Mouse (Mus musculus) liver, postnatal 0 days (tissue): ENCODE results near the gene Elf2. TPM values are rescaled to one million over a fixed set of nuclear protein-coding genes. Genes with fewer than 3 reads are reported as not detected.

Source experiments
- ATAC-seq: fragments of 200-750 bp; cut with Nextera tagmentation; 2 replicates; pipeline ENCODE4 v1.8.0; 2017; ENCODE audit warnings: mild to moderate bottlenecking, moderate library complexity
- DNase-seq: peaks from one replicate; pipeline ENCODE4 v3.0.0-alpha.2; 2016
- H3K27ac ChIP-seq: fragments of 300-500 bp; sonication (generic); 2 replicates; pipeline ENCODE4 v1.5.1; 2014; ENCODE audit warnings: antibody characterized with exemption, moderate library complexity, mild to moderate bottlenecking, low read depth
- H3K27me3 ChIP-seq: fragments of 300-500 bp; sonication (generic); 2 replicates; pipeline ENCODE4 v1.6.1; 2014; ENCODE audit warnings: low read length, control low read depth, mixed read lengths; ENCODE audit not compliant: insufficient read depth
- H3K36me3 ChIP-seq: fragments of 300-500 bp; sonication (generic); replicated peaks from 2 replicates; pipeline ENCODE4 v1.6.1; 2014; ENCODE audit warnings: mild to moderate bottlenecking, control low read depth, low read length, moderate library complexity, mixed read lengths; ENCODE audit not compliant: insufficient read depth
- H3K4me1 ChIP-seq: fragments of 300-500 bp; sonication (generic); 2 replicates; pipeline ENCODE4 v1.6.1; 2014; ENCODE audit warnings: antibody characterized with exemption, mild to moderate bottlenecking, control low read depth; ENCODE audit not compliant: insufficient read depth
- H3K4me2 ChIP-seq: fragments of 300-500 bp; sonication (generic); 2 replicates; pipeline ENCODE4 v1.6.1; 2014; ENCODE audit warnings: low read depth, mild to moderate bottlenecking, low read length, moderate library complexity, mixed read lengths
- H3K4me3 ChIP-seq: fragments of 300-500 bp; sonication (generic); 2 replicates; pipeline ENCODE4 v1.5.1; 2014; ENCODE audit warnings: low read depth, low read length
- H3K9ac ChIP-seq: fragments of 300-500 bp; sonication (generic); replicated peaks from 2 replicates; pipeline ENCODE4 v1.6.1; 2014; ENCODE audit warnings: mild to moderate bottlenecking, moderate library complexity
- H3K9me3 ChIP-seq: fragments of 300-500 bp; sonication (generic); 2 replicates; pipeline ENCODE4 v1.6.1; 2016; ENCODE audit warnings: mild to moderate bottlenecking, control low read depth, low read length, mixed read lengths
- CTCF ChIP-seq: sonication (generic); IDR thresholded peaks from 2 replicates; pipeline ENCODE4 v1.5.1; 2016; ENCODE audit warnings: antibody characterized with exemption, low read depth
- EP300 ChIP-seq: IDR thresholded peaks from 2 replicates; pipeline ENCODE4 v1.6.1; 2016; ENCODE audit warnings: antibody characterized with exemption, low read depth, mild to moderate bottlenecking
- WGBS: fragments of 180-500 bp; shearing (Covaris S2); extraction: QIAGEN DNeasy Blood & Tissue Kit; methylation state at CpG from one replicate; pipeline ENCODE4 v1.1.7; 2014; ENCODE audit not compliant: insufficient replicate concordance; 5-methylcytosine and 5-hydroxymethylcytosine counted together
- microRNA-seq: library from miRNA; unstranded; fragments of <30 nt; microRNA quantifications from one replicate; pipeline ENCODE4, GENCODE M21; 2016
- polyA plus RNA-seq: library from polyadenylated mRNA; unstranded; fragments of >200 nt; fragmentation: Nextera tagmentation; extraction: Ambion mirVana; gene quantifications from 2 replicates; pipeline ENCODE4 v1.2.1, GENCODE M21; 2015

Gene Elf2
- polyA plus RNA-seq, 1 experiment from 2014 or later: 22.1 TPM

- 55% methylated on average over 7 of the region's 7 CpGs for WGBS
- H3K4me2 ChIP-seq: no peak overlapping the region
- peak; percentile 44 for DNase-seq
These were observed 130.8 kb downstream of the Elf2 start for GRCm38 (mm10) chr3:51209503-51210314.

GRCm38 (mm10) chr3:51208633-51209032 is 131.8 kb downstream of the Elf2 start:
- no peak overlapping the region for H3K4me3 ChIP-seq
- H3K4me2 ChIP-seq: no peak overlapping the region
- H3K9me3 ChIP-seq: no peaks in the 10 kb centered on the region
- no peak overlapping the region for H3K9ac ChIP-seq
- WGBS: 62% methylated on average over 5 of the region's 5 CpGs
- no peaks in the 10 kb centered on the region for H3K27me3 ChIP-seq
- no peaks in the 10 kb centered on the region for H3K36me3 ChIP-seq
- peaks cover under 1% of the 10 kb centered on the region; the same call in 1 of the 2 replicates for H3K4me1 ChIP-seq
- no peak for DNase-seq
- no peak for ATAC-seq
- 0 out of 2 replicates have a peak overlapping the region, but pooled peaks have one; percentile 66 for H3K27ac ChIP-seq
- no peak for TF ChIP-seq CTCF
- TF ChIP-seq EP300: no peak

More at GRCm38 (mm10) chr3:51209503-51210314, 130.8 kb downstream of the Elf2 start:
- H3K9me3 ChIP-seq: no peaks in the 10 kb centered on the region
- no peak overlapping the region for H3K9ac ChIP-seq
- H3K36me3 ChIP-seq: no peaks in the 10 kb centered on the region
- TF ChIP-seq CTCF (no peak), EP300 (no peak)
- no peaks in the 10 kb centered on the region for H3K4me1 ChIP-seq
- peak; percentile 77 for ATAC-seq
- H3K27me3 ChIP-seq: no peaks in the 10 kb centered on the region
- H3K4me3 ChIP-seq: no peak overlapping the region
- H3K27ac ChIP-seq: peak overlapping the region; percentile 66

GRCm38 (mm10) chr3:51206521-51206920 is 133.9 kb downstream of the Elf2 start:
- Histone ChIP-seq H3K9me3 (no peaks in the 10 kb centered on the region), H3K4me3 (no peak overlapping the region), H3K27ac (no peak overlapping the region), H3K9ac (no peak overlapping the region), H3K4me1 (peaks cover 17% of the 10 kb centered on the region), H3K36me3 (no peaks in the 10 kb centered on the region), H3K4me2 (no peak overlapping the region), H3K27me3 (no peaks in the 10 kb centered on the region)
- 83% methylated on average over 7 of the region's 7 CpGs for WGBS
- ATAC-seq (no peak), DNase-seq (no peak)
- TF ChIP-seq EP300: no peak

GRCm38 (mm10) chr3:51204897-51205296 is 135.6 kb downstream of the Elf2 start:
- 89% methylated on average over 14 of the region's 14 CpGs for WGBS
- Histone ChIP-seq H3K4me3 (no peak overlapping the region), H3K4me1 (peaks cover 19% of the 10 kb centered on the region), H3K9ac (no peak overlapping the region), H3K27ac (no peak overlapping the region), H3K4me2 (no peak overlapping the region), H3K36me3 (no peaks in the 10 kb centered on the region), H3K9me3 (peaks cover 4% of the 10 kb centered on the region; the same call in 1 of the 2 replicates), H3K27me3 (no peaks in the 10 kb centered on the region)
- TF ChIP-seq EP300 (no peak), CTCF (no peak)
- DNase-seq: no peak
- ATAC-seq: no peak

- ATAC-seq: no peak
These were observed 136.0 kb downstream of the Elf2 start for GRCm38 (mm10) chr3:51204441-51204840.

GRCm38 (mm10) chr3:51203906-51204305 is 136.6 kb downstream of the Elf2 start:
- peak; percentile 55 for ATAC-seq
- whole genome bisulfite sequencing: 66% methylated on average over 6 of the region's 6 CpGs
- H3K27ac ChIP-seq: no peak overlapping the region
- H3K9me3 ChIP-seq: peaks cover 4% of the 10 kb centered on the region; the same call in 1 of the 2 replicates
- no peaks in the 10 kb centered on the region for H3K36me3 ChIP-seq
- H3K4me1 ChIP-seq: peaks cover 23% of the 10 kb centered on the region
- no peak overlapping the region for H3K9ac ChIP-seq
- DNase-seq: peak; percentile 39
- H3K4me2 ChIP-seq: no peak overlapping the region
- H3K4me3 ChIP-seq: no peak overlapping the region
- no peaks in the 10 kb centered on the region for H3K27me3 ChIP-seq
- TF ChIP-seq CTCF (no peak), EP300 (peak; percentile 75)

More at GRCm38 (mm10) chr3:51204441-51204840, 136.0 kb downstream of the Elf2 start:
- 82% methylated on average over 5 of the region's 5 CpGs for WGBS
- no peak overlapping the region for H3K4me3 ChIP-seq
- H3K4me2 ChIP-seq: no peak overlapping the region
- no peak for DNase-seq
- no peaks in the 10 kb centered on the region for H3K36me3 ChIP-seq
- H3K27ac ChIP-seq: no peak overlapping the region
- H3K9ac ChIP-seq: no peak overlapping the region
- H3K9me3 ChIP-seq: peaks cover 4% of the 10 kb centered on the region; the same call in 1 of the 2 replicates
- TF ChIP-seq EP300: no peak
- TF ChIP-seq CTCF: peak; percentile 49
- peaks cover 20% of the 10 kb centered on the region for H3K4me1 ChIP-seq
- H3K27me3 ChIP-seq: no peaks in the 10 kb centered on the region

Small RNAs within 50 kb of the gene (microRNA-seq; reads per million reads assigned to microRNA genes)
- not detected for gene Gm24282

Other genes with a start within 250 kb of the Elf2 start
- gene Noct, start 116.2 kb downstream of the Elf2 start, polyA plus RNA-seq: 8.5 and 11.4 TPM in 2 replicates
- 0.34 and 0.60 TPM in 2 replicates for gene Mgarp, start 56.1 kb upstream of the Elf2 start, polyA plus RNA-seq
- 766 and 780 TPM in 2 replicates for gene Ndufc1, start 68.3 kb upstream of the Elf2 start, polyA plus RNA-seq
- gene Naa15, start 74.5 kb upstream of the Elf2 start, polyA plus RNA-seq: 11.3 and 11.9 TPM in 2 replicates
- 4.4 and 4.7 TPM in 2 replicates for gene Rab33b, start 143.3 kb upstream of the Elf2 start, polyA plus RNA-seq
- gene Setd7, start 220.2 kb upstream of the Elf2 start, polyA plus RNA-seq: 0.45 and 0.48 TPM in 2 replicates